Mouse (Mus musculus) ES-E14 (cell line): ENCODE measurements around the gene Cfap70. TPM values are rescaled to one million over a fixed set of nuclear protein-coding genes. Genes with fewer than 3 reads are reported as not detected.
A peak's percentile ranks its signal among the peaks of the same experiment; 100 is the strongest.

Experiments
- DNase-seq: peaks from one replicate; pipeline ENCODE4 v3.0.0-alpha.2; 2013; ENCODE audit warnings: low read depth, low spot score
- H3K27ac ChIP-seq: 2 replicates; pipeline ENCODE4 v1.5.1; 2012; ENCODE audit warnings: low read depth, mild to moderate bottlenecking, low read length, moderate library complexity, mixed read lengths; ENCODE audit not compliant: poor library complexity, insufficient read depth, severe bottlenecking
- H3K36me3 ChIP-seq: 2 replicates; pipeline ENCODE4 v1.6.1; 2012; ENCODE audit warnings: mild to moderate bottlenecking, low read length, moderate library complexity, mixed read lengths; ENCODE audit not compliant: control insufficient read depth, poor library complexity, insufficient read depth, severe bottlenecking
- H3K4me1 ChIP-seq, 2 experiments: fragments of 150-350 bp in 1 of 2; sonication (generic) in 1 of 2; 2 replicates each; pipeline ENCODE4 v1.6.1; 2012; ENCODE audit warnings: low read length in 2 of 2, mild to moderate bottlenecking in 1 of 2, mixed read lengths in 1 of 2; ENCODE audit not compliant: control insufficient read depth in 2 of 2, insufficient read depth in 2 of 2, poor library complexity in 1 of 2
- H3K4me3 ChIP-seq, 2 experiments: fragments of 150-350 bp in 1 of 2; sonication (generic) in 1 of 2; 2 replicates each; pipeline ENCODE4 v1.5.1; 2012; ENCODE audit warnings: low read length in 2 of 2, low read depth in 1 of 2, mild to moderate bottlenecking in 1 of 2, mixed read lengths in 1 of 2; ENCODE audit not compliant: insufficient read depth in 1 of 2, poor library complexity in 1 of 2, severe bottlenecking in 1 of 2
- H3K9ac ChIP-seq: 2 replicates; pipeline ENCODE4 v1.6.1; 2012; ENCODE audit warnings: low read depth, mild to moderate bottlenecking, low read length, mixed read lengths; ENCODE audit not compliant: poor library complexity, insufficient read depth, severe bottlenecking
- H3K9me3 ChIP-seq: fragments of 150-350 bp; sonication (generic); 2 replicates; pipeline ENCODE4 v1.6.1; 2012; ENCODE audit warnings: low read depth, mild to moderate bottlenecking, low read length; ENCODE audit not compliant: control insufficient read depth, insufficient read depth
- CHD2 ChIP-seq: IDR thresholded peaks from 2 replicates; pipeline ENCODE4 v1.6.1; 2014; ENCODE audit warnings: mild to moderate bottlenecking, low read depth, low read length, inconsistent platforms
- HCFC1 ChIP-seq: IDR thresholded peaks from 2 replicates; pipeline ENCODE4 v1.6.1; 2012; ENCODE audit warnings: low read length, inconsistent platforms, borderline replicate concordance; ENCODE audit not compliant: insufficient read depth
- MAFK ChIP-seq: IDR thresholded peaks from 2 replicates; pipeline ENCODE4 v1.6.1; 2014; ENCODE audit warnings: mild to moderate bottlenecking, low read depth, low read length, inconsistent platforms; ENCODE audit not compliant: insufficient read depth
- ZC3H11A ChIP-seq: IDR thresholded peaks from 2 replicates; pipeline ENCODE4 v1.6.1; 2012; ENCODE audit warnings: low read depth, mild to moderate bottlenecking, inconsistent platforms, low read length, borderline replicate concordance
- ZNF384 ChIP-seq: IDR thresholded peaks from 2 replicates; pipeline ENCODE4 v1.6.1; 2012; ENCODE audit warnings: low read depth, low read length, inconsistent platforms
- in situ Hi-C, 2 experiments: fragments of 600-800 bp; cut with MboI; formaldehyde crosslinking; loops; one replicate each; pipeline ENCODE4 v1.15.1; 2025; ENCODE audit warnings: low sequenced_read_pairs in 2 of 2, inconsistent platforms in 1 of 2; ENCODE audit not compliant: unreplicated experiment in 2 of 2
- total RNA-seq: library from RNA; depleted of rRNA; stranded (reverse); fragments of 300-350 nt; gene quantifications from 2 replicates; pipeline ENCODE4 v1.2.3, GENCODE M21; 2012

Gene Cfap70
- total RNA-seq, 1 experiment: 0.36 TPM

DNA sequence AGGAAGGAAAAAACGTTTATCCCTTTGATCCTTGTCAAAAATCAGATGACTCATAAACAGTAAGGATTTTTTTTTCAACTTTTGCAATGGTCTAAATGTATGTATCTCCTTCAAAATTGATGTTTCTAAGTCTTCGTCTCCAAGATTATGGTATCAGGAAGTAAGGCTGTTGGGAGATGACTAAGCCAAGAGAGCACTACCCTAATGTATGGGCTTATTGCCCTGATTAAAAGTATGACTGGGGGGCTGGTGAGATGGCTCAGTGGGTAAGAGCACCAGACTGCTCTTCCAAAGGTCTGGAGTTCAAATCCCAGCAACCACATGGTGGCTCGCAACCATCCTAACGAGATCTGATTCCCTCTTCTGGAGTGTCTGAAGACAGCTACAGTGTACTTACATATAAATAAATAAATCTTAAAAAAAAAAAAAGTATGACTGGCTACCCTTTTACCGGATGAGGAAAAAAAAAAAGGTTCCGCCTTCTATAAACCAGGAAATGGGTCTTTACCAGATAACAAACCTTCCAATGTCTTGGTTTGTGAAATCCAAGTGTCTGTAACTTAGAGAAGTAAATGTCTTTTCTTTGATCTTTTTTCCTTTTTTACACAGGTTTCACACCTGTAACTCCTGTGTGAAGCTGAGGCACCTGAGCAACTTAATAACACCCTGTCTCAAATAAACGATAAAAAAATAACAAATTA is 30.2 kb upstream of the Cfap70 start:
- no peaks in the 10 kb centered on the region; the same call in 1 of the 2 replicates for H3K36me3 ChIP-seq
- H3K27ac ChIP-seq: no peak overlapping the region
- H3K4me3 ChIP-seq: no peak overlapping the region
- no peak overlapping the region for H3K9ac ChIP-seq
- in situ Hi-C loops: loop anchor here in 1 of 2 experiments (25.0 kb wide), 1 partner anchor 95 kb away; the partner anchor contains the start of genes Dnajc9 and Mrps16
- H3K4me1 ChIP-seq: peaks cover 6 to 13% of the 10 kb centered on the region in 2 experiments; a peak in 3 of 4 replicates
- DNase-seq: no peak
- TF ChIP-seq ZC3H11A: no peak
- no peak for TF ChIP-seq HCFC1
- TF ChIP-seq CHD2: no peak
- TF ChIP-seq ZNF384: no peak
- no peak for TF ChIP-seq MAFK
- no peaks in the 10 kb centered on the region for H3K9me3 ChIP-seq

DNA sequence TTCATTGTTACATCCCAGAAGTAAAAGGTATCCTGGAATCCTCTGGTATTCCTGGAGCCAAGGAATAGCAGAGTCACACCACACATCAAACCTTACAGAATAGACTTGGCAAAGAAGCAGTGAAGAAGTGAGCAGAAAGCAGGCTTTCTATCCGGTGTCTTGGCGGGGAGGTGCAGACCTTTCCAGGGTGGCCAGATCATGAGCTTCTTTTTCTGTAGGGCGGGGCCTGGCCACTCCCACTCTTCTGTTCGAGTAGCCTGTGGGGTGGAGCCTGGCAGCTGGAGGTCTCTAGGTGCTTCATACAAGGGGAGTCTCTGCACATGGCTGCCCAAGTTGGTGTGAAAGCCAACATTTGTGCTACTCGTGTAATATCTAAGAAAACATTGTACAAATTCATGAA is 29.2 kb upstream of the Cfap70 start:
- Histone ChIP-seq H3K9me3 (no peaks in the 10 kb centered on the region), H3K9ac (no peak overlapping the region), H3K4me3 (no peak overlapping the region), H3K4me1 (peaks cover 9 to 14% of the 10 kb centered on the region in 2 experiments; a peak in 3 of 4 replicates), H3K36me3 (no peaks in the 10 kb centered on the region), H3K27ac (no peak overlapping the region)
- DNase-seq: peak; percentile 60
- no peak for TF ChIP-seq ZNF384
- no peak for TF ChIP-seq ZC3H11A
- TF ChIP-seq HCFC1: no peak
- TF ChIP-seq CHD2: no peak
- no peak for TF ChIP-seq MAFK
- in situ Hi-C loops: loop anchor here in 1 of 2 experiments (25.0 kb wide), 1 partner anchor 94 kb away; the partner anchor contains the start of genes Dnajc9 and Mrps16

DNA sequence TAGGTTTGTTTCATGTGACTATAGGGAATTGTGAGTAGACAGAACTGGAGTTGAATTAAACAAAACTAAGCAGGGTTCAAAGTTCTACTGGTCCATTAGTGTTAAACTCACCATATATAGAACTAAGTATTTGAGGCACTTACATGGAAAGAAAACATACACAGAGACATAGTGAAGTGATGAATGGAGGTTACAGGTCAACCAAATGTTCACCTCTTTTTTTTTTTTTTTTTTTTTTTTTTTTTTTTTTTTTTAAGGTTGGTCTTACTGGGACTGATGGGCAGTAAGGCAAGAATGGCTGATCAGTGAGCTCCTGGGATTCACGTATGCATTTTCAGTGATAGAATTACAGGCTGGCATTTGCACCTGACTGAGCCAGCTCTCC is 28.2 kb upstream of the Cfap70 start:
- H3K36me3 ChIP-seq: no peaks in the 10 kb centered on the region
- H3K4me1 ChIP-seq: peaks cover 9 to 14% of the 10 kb centered on the region in 2 experiments; a peak in 3 of 4 replicates
- H3K9ac ChIP-seq: no peak overlapping the region
- H3K4me3 ChIP-seq: peak overlapping the region in 1 of 2 experiments; percentile 86; a peak in 2 of 4 replicates
- in situ Hi-C loops: loop anchor here in 1 of 2 experiments (25.0 kb wide), 1 partner anchor 93 kb away; the partner anchor contains the start of genes Dnajc9 and Mrps16
- TF ChIP-seq ZC3H11A: no peak
- TF ChIP-seq CHD2: no peak
- TF ChIP-seq ZNF384: peak; percentile 81
- DNase-seq: no peak
- no peak overlapping the region for H3K27ac ChIP-seq
- H3K9me3 ChIP-seq: no peaks in the 10 kb centered on the region

DNA sequence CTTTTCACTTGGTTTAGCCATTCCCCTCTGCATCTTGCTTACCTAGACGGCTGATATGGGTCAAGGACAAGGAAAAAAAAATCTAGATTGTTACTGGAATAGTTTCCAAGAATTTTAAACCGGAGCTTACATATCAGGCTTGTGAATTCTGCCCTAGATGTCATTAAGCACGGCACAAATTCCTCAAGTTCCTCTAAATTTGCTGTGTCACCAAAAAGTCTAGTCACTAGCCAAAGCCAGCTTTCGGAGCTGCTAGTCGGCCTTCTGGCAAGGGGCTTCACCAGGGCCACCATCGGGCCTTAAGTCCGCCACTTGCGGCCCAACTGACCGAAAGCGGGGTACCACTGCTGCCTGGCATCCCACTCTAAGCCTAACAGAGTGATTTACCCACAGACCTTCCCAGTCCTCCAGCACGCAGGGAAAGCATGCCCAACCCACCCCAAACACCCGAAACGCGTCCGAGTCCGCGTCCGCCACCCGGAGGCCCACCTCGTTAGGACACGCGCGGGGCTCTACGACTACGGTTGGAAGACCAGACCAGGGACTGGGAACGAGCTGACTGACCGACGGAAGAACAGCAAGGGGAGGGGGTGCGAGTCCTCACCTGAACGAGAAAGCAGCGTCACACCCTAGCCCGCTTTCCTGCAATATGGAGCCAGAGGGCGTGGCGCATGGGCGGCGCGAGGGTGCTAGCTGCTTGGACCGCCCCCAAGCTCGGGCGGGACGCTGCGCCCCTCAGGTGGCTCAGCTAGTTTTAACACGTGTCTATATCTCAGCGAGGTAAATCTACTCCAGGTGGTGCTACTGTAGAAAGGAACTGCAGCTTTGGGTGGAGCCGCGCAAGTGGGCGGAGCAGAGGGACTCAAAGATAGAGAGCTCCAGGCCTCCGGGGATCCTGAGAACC is 27.5 kb upstream of the Cfap70 start, which contains the start of gene Anxa7:
Gene Anxa7 (minus strand): TSS at position 843 of the 904 bp plus-strand sequence.
- H3K9me3 ChIP-seq: no peaks in the 10 kb centered on the region
- H3K36me3 ChIP-seq: no peaks in the 10 kb centered on the region
- H3K27ac ChIP-seq: peak within 1 kb of the TSS; percentile 73
- no peak for TF ChIP-seq CHD2
- peak; percentile 85 for TF ChIP-seq MAFK
- TF ChIP-seq ZNF384: no peak
- TF ChIP-seq HCFC1: no peak
- peaks cover 9 to 14% of the 10 kb centered on the region in 2 experiments; a peak in 3 of 4 replicates for H3K4me1 ChIP-seq
- in situ Hi-C loops: loop anchor here in 1 of 2 experiments (25.0 kb wide), 1 partner anchor 92 kb away; the partner anchor contains the start of genes Dnajc9 and Mrps16
- peak; percentile 84 for DNase-seq
- peak within 1 kb of the TSS; percentile 86 to 87 for H3K4me3 ChIP-seq
- H3K9ac ChIP-seq: peak within 1 kb of the TSS; percentile 84
